Mouse (Mus musculus): ENCODE data around the gene Scrt2.

GRCm38 (mm10) chr2:152129778-152130177 is 48.4 kb downstream of the Scrt2 start:
- no peak for TF ChIP-seq POLR2A (IDR thresholded peaks at IDR 0.05; ENCODE audit: borderline replicate concordance, insufficient read depth, low read length)
- TF ChIP-seq CTCF (IDR thresholded peaks at IDR 0.05; ENCODE audit: borderline replicate concordance, insufficient read depth, low read depth, low read length) = no peak
